Mouse (Mus musculus): ENCODE measurements around the gene Scpep1. TPM values are rescaled to one million over a fixed set of nuclear protein-coding genes. Genes with fewer than 3 reads are reported as not detected.
"Not testable (repeated sequence)": the region's sequence is repeated elsewhere in the genome, so short reads cannot be mapped to it uniquely, and the experiment has no call there.

Gene Scpep1
- 100 to 1,000 TPM; 108 to 245 TPM for total RNA-seq (2021)
- long read RNA-seq, experiment 1, transcript Scpep1-201 (13 exons, 2,097 nt) = major isoform, 129 of 133 reads
- long read RNA-seq, experiment 1, partial matches to known transcripts = 1 of 133 reads
- long read RNA-seq, experiment 1, other reads (novel, unspliced or antisense) = 3 of 133 reads
- long read RNA-seq, experiment 2, transcript Scpep1-201 (13 exons, 2,097 nt) = major isoform, 255 of 277 reads
- long read RNA-seq, experiment 2, partial matches to known transcripts = 15 of 277 reads
- long read RNA-seq, experiment 2, other reads (novel, unspliced or antisense) = 7 of 277 reads

DNA sequence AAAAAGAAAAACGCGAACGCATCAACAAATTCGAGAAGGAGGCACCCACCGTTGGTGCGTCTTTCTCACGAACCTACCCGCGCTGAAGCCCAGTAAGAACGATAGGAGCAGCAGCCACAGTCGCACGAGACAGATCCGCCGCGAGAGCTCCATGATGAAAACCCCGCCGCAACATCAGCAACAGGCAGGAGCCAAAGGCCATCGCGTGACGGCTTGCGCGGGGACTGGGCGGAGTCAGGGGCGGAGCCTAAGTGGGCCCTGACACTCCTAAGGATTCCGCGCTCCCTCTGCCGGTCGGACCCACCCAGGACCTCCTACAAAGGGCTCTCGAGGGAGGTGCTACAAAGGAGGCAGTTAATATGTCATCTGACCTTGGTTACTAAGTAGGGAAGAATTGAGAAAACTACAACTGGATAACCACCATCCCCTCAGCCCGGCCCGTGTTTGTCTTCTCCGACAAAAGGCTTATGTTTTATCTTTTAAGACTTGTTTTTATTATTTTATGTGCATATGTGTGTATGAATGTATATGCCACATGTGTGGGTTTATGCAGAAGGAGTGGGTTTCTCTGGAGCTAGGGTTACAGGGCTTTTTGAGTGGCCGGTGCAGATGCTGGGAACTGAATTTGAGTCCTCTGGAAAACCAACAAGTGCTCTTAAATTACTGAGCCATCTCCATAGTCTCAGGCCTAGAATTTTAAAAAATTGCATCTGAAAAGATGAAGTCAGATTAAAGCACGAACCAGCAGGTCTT lies at the start of gene Scpep1:
Gene Scpep1, minus strand, starts transcription at position 249 of the 753 bp plus-strand sequence.
- DNase-seq (ENCODE audit: low spot score in 2 of 2) = peak; percentile 98

DNA sequence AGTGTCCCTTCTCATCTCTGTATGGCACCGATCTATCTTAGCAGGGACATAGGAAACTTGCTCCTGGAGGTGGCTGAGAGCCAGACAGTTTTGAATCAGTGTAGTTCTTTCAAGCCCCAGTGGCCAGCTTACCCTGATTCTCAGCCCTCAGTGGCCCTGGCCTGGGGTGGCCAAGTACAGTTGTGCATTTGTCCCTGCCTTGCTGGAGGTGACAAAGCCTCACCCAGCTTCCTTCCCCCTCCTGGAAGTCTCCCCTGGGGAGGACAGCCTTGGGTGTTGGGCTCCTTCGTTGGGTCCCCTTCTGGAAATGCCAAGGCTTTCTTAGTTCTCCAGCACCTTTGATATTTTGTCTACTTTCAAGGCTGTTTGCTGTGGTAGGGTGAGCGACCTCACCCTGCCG lies 48.5 kb upstream of the Scpep1 start:
- DNase-seq (ENCODE audit: low spot score in 2 of 2) = peak in 1 of 2 experiments; percentile 43

DNA sequence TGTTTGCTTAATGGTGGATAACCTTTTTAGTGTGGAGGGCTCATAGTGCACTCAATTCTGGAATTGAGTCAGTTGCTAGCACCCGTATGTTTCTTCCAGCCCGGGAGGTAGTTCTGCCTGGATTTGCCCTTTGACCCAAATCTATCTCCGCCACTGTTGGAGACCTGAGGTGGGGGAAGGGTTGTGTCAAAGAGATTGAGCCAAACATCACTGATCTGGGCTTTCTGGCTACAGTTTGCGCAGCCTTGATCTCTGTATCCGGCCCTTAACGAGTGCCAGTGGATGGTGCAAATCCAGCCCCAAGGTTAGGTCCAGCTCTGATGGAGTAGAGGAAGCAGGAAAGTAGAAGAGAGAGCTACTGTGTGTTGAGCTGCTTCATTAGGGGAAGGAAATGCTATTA lies 47.8 kb upstream of the Scpep1 start:
- no peak for DNase-seq (ENCODE audit: low spot score in 2 of 2)

DNA sequence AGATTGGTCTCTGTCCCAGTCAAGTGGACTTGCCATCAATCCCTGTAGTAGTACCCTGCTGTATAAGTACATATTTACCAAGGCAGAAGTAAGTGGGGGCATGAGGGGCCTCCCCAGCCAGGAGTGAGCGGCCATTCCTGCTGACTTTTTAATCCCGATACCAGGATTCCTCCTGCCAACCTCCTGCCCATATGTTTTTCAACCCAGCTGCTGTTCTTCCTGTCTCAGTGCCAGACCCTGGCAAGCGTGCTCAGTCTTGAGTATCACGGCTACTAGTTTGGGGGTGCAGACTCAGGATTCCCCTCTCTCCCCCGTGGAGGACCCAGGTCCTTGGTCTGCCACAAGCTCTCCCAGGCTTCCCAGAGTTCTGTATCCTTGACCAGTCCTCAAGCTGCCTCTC lies 47.4 kb upstream of the Scpep1 start:
- no peak for DNase-seq (ENCODE audit: low spot score in 2 of 2)

DNA sequence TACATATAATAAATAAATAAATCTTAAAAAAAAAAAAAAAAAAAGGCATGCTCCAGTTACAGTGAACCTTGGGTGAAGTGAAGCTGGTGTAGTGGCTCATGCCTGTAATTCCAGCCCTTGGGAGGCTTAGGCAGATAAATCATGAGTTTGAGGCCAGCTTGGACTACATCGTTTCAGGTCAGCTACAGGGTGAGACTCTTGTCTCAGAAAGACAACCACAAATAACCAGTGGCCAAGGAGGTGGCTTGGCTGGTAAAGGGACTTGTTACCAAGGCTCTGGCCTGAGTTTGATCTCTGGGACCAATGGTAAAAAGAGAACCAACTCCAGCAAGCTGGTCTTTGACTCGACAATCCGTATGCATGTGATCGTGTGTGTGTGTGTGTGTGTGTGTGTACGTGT lies 46.8 kb upstream of the Scpep1 start:
- no peak for DNase-seq (ENCODE audit: low spot score in 2 of 2)

DNA sequence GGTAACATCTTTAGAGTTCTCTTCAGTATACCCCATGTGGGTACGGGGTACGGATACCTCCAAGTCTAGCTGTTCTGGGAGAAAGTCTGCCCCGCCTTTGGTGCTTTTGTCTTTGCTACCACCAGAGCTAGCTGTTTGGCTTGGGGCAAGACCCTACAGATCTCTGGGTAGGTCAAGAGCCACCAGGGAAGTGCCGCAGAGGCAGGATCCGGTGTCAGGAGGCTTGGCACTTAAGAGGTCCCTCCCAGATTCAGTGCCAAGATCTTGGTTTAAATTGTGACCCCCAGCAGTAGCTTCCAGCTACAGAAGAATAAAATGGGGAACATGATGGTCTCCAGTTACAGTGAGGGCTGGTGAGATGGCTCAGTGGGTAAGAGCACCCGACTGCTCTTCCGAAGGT lies 46.3 kb upstream of the Scpep1 start:
- DNase-seq (ENCODE audit: low spot score in 2 of 2) = no peak

DNA sequence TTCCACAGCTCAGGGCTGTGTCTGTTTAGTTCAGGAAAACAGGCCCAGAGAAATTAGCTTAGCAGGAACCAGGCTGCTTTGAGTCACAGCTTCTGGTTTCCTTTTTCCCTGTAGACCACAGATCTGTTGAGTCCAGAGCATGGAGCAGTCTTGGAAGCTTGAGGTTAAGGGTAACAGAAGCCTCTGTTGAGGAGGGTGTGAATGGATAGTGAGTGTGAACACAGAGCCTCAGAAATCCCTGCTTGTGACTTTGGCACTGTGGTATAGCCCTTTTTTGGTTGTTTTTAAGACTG lies 45.2 kb upstream of the Scpep1 start:
- DNase-seq (ENCODE audit: low spot score in 2 of 2) = no peak

DNA sequence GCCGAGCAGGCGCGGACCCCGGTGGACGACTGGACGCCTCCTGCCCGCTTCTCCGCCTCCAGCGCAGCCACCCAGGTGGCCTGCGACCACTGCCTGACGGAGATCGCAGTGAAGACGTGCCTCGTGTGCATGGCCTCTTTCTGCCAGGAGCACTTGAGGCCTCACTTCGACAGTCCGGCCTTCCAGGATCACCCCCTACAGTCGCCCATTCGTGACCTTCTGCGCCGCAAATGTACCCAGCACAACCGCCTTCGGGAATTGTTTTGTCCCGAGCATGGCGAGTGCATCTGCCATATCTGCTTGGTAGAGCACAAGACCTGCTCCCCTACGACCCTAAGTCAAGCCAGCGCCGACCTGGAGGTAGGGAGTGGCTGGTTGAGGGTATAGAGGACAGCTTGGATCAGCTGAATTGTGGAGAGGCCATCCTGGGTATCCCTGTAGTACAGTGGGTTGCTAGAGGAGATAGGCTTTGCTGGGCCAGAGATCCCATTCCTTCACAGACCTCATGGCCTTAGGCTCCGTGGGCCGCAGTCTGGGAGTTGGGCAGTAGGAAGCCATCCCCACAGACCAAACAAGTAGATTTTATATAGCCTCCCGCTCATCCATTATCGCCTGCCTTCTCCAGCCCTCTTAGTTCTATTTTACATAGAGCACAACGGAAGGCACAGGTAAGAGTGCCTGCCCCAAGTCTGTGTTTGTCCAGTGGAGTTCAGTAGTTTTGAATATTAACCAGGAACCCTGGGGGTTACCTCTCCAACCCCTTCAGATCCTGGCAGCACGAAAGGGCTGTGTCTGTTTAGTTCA lies 44.7 kb upstream of the Scpep1 start:
- peak in 1 of 2 experiments; percentile 42 for DNase-seq (ENCODE audit: low spot score in 2 of 2)

DNA sequence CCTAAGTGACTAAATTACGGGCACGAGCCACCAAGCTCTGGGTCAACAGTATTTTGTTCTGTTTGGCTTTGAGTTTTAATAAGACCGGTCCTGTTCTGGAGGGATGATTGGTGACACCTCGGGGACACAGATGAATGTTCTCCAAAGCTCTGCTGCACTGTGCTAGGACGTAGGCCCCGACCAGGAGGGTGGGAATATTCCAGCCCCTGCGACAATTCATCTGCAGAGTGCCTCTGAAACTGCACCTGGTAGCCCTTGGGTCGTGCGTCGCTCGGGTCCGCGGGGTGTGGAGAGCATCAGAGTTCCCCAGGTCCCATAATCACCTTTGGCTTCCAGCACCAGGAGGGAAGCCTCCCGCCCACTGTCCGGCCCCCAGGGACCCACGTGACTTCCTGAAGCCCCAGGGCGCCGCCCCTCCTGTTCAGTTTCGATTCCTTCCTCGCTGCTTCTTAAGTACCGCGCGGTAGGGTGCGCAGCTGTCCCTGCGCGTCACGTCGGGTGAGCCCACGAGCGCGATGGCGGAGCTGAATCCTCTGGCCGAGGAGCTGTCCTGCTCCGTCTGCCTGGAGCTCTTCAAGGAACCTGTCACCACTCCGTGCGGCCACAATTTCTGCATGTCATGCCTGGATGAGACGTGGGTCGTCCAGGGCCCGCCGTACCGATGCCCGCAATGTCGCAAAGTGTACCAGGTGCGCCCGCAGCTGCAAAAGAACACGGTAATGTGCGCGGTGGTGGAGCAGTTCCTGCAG lies 43.9 kb upstream of the Scpep1 start, which contains the start of gene Trim25:
Gene Trim25, plus strand, starts transcription at position 403 of the 749 bp plus-strand sequence.
- peak; percentile 90 to 94 for DNase-seq (ENCODE audit: low spot score in 2 of 2)

DNA sequence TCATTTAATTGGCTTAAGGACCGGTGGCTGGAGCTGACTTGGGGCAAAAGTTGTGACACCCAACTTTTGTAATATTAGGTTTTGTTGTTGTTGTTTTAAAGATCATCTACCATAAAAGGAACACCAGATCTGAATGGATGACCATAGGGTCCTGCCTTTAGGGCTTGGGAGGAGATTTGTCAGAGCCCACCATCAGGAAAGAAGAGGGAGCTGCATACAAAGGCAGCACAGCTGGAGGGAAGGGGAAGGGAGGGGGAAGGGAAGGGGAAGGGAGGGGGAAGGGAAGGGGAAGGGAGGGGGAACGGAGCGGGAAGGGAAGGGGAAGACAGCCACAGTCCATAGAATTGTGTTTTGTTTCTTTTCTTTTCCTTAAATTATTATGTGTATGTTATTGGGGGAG lies 43.1 kb upstream of the Scpep1 start:
- DNase-seq (ENCODE audit: low spot score in 2 of 2) = no peak

DNA sequence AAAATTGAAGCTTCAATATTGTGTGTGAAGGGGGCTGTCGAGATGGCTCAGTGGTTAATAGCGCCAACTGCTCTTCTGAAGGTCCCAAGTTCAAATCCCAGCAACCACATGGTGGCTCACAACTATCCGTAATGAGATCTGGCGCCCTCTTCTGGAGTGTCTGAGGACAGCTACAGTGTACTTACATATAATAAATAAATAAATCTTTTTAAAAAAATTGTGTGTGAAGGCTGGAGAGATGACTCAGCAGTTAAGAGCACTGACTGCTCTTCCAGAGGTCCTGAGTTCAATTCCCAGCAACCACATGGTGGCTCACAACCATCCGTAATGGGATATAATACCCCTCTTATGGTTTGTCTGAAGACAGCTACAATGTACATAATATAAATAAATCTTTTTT lies 42.1 kb upstream of the Scpep1 start:
- DNase-seq (ENCODE audit: low spot score in 2 of 2) = not testable (repeated sequence)

DNA sequence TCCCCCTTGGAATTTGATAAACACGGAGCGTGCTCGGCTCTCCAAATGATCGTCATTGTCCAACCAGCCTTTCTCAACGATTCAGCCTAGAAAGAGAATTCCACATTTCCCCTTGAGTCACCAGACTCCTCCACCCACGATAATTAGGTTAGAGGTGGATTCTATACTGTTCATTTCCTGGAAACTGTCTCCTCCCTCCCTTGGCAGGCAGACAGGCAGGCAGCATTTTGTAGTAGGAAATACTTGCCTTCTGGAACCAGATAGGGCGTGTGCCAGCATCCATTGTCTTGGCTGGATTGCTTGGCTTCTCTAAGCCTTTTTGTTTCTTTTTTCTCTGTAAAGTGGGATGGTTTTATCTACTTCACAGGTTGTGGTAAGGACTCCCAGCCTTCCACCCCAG lies 41.2 kb upstream of the Scpep1 start:
- DNase-seq (ENCODE audit: low spot score in 2 of 2) = no peak

DNA sequence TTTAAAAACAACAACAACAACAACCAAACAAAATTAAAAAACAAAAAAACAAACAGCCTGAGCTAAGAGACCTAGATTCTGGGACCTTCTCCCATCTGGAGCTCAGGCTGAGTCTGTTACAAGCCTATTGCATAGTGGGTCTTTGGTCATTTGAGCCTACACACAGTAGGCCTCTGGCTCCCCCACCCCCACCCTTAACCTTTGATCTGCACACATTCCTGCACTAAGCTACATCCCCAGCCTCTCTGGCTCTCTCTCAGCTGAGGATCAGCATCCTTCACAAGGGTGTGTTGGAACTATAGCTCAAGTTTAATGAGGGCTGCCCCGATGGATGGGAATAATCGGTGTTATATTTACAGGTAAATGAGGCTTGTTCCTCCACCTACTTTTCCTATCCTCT lies 40.4 kb upstream of the Scpep1 start:
- no peak for DNase-seq (ENCODE audit: low spot score in 2 of 2)

DNA sequence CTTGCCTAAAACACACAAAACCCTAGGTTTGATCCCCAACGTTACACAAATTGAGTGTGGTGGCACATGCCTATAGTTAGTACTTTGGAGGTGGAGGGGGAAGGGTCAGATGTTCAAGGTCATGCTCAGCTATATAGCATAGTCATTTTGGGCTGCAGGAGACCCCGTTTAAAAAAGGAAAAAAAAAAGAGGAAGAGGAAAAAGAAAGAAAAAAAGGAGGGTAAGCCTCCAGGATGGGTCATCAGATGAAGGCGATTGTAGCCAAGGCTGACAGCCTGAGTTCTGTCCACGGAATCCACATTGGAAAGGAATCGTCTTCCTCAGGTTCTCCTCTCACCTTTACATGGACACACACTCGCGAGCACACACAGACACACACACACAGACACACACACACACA lies 39.2 kb upstream of the Scpep1 start:
- DNase-seq (ENCODE audit: low spot score in 2 of 2) = no peak

DNA sequence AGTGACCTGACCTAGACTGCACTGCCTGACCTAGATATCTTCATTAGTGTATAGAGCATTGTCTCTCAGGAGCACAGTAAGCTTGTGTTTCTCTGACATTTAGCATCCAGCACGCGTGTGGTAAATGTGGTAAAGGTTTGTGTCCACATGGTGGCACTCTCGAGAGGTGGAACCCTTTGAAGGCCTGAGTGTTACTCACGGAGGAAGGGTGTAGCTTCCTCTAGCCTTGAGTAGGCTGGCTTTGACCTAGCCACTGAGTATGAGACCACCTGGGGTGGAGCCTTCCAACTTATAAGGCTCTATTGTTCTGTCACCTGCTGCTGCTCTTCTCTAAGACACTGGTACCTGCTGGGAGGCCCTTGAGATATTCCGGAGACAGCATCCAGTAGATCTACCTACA lies 38.4 kb upstream of the Scpep1 start:
- DNase-seq (ENCODE audit: low spot score in 2 of 2) = peak; percentile 61 to 62

DNA sequence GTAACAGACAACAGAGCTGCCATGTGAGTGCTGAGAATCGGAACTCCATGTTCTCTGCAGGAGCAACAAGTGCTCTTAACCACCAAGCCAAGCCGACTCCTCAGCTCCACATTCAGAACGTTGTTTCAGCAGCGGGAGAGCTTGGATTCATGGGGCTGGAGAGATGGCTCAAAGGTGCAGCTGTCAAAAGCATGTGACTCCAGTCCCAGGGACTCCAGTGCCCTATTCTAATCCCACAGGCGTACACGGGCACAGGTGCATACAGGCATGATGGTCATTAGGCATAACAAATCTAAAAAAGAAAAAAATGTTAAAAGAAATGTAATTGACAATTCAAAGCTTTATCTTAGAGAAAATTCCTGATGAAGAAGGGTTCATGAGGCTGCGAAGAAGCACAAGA lies 37.9 kb upstream of the Scpep1 start:
- no peak for DNase-seq (ENCODE audit: low spot score in 2 of 2)

DNA sequence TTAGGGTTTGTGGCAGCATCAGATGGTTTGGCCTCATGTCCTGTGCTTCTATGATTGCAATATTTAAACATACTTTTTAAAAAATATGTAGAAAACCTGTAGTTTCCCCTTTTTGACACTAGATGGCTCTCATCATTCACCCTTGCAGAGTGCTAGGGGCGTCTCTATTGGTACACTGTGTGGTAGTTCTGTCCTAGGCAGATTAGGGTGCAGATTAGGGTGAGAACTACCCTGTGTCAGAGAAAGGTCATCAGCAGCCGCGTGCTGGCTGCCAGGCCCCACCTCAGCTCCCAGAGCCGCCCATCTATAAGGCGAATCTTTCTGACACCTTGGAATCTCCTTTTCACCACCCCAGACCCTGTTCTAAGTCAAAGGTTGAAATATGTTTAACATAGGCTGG lies 34.3 kb upstream of the Scpep1 start:
- no peak for DNase-seq (ENCODE audit: low spot score in 2 of 2)

DNA sequence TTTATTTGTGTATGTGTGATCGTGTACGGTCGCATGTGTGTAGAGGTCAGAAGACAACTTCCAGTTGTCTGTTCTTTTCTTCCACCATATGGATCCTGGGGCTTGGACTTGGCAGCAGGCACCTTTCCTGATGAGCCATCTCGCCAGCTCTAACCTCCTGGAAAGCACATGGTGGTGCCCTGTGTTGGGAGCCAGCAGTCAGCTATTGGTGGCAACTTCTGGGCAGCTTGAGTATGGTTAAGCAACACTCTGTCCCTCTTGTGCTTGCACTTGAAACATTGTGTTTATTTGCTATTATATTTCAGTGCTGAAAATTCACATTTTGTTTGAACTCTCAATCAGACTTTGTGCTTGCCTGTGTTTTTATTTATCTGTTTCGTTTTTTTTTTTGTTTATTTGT lies 33.7 kb upstream of the Scpep1 start:
- DNase-seq (ENCODE audit: low spot score in 2 of 2) = no peak

DNA sequence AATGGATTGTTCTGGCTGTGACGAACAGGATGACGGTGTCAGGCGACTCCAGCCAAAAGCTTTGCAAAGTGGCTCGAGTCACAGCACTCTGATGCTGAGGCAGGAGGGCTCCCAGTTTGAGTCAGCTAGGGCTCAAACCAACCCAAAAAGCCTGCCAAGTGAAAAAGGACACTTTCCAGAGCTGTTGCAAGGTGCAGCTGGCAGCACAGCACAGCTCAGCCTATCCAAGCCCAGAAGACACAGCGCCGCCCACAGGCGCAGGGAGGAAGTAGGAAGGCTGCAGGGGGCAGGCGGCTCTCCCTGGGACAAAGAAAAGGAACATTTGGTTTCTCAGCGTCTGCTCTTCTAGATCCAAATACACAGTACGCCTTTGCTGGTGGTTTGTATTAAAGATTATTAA lies 31.4 kb upstream of the Scpep1 start:
- DNase-seq (ENCODE audit: low spot score in 2 of 2) = no peak

DNA sequence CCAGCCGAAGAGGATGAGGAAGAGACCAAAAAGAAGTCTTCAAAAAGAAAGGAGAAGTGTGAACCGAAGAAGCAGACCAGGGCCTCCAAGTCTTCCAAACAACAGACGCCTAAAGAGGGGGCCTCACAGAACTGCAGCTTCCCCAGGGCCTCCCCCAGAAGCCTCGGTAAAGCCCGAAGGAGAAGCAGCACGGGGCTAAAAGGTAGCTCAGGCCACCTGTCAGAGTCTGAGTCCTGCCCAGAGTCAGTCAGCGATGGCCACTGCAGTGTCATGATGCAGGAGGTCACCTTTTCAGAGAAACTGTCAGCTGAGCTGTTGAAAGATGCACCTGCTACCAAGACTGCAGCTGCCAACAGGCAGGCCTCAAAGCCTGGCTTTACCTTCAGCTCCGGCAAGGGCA lies 26.1 kb upstream of the Scpep1 start:
- no peak for DNase-seq (ENCODE audit: low spot score in 2 of 2)

DNA sequence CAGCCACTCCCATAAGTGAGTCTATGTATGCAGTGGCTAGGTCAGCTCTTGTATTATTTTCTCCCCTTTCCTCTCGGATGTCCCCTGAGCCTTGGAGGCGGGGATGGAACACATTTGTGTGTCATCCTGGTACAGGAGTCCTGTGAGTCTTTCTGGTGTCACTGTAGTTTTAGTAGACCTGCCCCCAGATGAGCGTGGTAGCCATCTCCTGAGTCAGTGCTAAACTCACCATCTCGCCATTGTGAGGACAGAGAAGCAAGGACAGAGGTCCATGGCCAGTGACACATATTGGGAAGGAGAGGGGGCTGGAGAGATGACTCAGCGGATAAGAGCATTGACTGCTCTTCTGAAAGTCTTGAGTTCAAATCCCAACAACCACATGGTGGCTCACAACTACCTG lies 21.9 kb upstream of the Scpep1 start:
- no peak for DNase-seq (ENCODE audit: low spot score in 2 of 2)
